Mouse (Mus musculus) gastrocnemius, postnatal 14 days (tissue): ENCODE measurements around the gene Nupl1. TPM values are rescaled to one million over a fixed set of nuclear protein-coding genes. Genes with fewer than 3 reads are reported as not detected.

Experiments used
- DNase-seq: peaks from one replicate; pipeline ENCODE4 v3.0.0; 2021; ENCODE audit warnings: mixed read lengths
- intact Hi-C: fragments of 180-260 bp; cut with DNase I; formaldehyde crosslinking; loops from one replicate; pipeline ENCODE4 v1.15.1; 2025; ENCODE audit warnings: low total_unique reads
- long read RNA-seq, 2 experiments: library from polyadenylated mRNA; stranded (forward); transcript quantifications; one replicate each; pipeline ENCODE4 v2.0.0; 2021
- total RNA-seq, 2 experiments: library from RNA; stranded (reverse); gene quantifications; 2 replicates each; pipeline ENCODE4 v1.2.3; 2021

The Nupl1 gene
- total RNA-seq, result under 1 TPM in 1 of 2 experiments, not detected in 1; 0.25 TPM
- long read RNA-seq, experiment 1, partial matches to known transcripts, result 3 of 3 reads
- long read RNA-seq, experiment 1, other reads (novel, unspliced or antisense), result 0 of 3 reads
- long read RNA-seq, experiment 2, partial matches to known transcripts, result 4 of 5 reads
- long read RNA-seq, experiment 2, other reads (novel, unspliced or antisense), result 1 of 5 reads

DNA sequence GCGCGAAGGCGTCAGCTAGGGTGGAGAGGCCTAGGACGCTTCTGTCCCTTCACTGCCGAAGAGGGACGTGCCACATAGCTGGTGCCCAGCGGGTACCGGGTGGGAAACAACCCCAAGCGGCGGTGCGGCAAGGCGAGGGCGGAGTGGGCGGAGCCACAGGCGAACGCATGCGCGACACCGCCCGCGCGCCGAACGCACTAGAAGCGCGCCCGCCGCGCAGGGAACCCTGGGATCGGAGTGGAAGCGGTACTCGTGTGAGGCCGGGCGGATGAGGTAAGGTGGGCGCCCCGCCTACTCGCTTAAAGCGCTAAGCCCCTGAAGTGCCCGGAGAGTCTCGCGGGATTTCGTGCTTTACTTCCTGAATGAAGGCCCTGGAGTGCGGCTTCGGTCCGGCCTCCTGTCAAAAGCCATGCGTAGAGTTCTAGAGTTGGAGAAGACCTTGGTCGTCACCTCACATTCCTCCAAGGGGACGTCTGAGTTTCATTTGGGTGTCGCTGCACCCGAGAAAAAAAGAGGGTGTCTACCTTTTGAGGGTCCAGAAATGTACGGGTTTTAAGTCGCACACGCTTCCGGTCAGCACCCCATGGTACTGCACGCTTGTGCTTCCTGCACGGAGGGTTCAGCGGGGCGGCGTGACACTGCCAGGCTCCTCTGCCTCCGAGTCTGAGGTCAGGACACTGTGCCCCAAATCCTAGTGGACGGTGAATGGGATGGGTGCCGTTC is at the start of gene Nupl1, which contains the start of gene Gm49336:
Nupl1 (minus strand) TSS at position 151 of the 723 bp plus-strand sequence.
Gm49336 (minus strand) TSS at position 227 of the 723 bp plus-strand sequence.
- intact Hi-C loops, result no loop called here
- peak; percentile 99 for DNase-seq

- no peak for DNase-seq
- intact Hi-C loops, result no loop called here
These were observed 49.8 kb upstream of the Nupl1 start for GRCm38 (mm10) chr14:60301024-60301423.

GRCm38 (mm10) chr14:60300224-60300991 is 49.2 kb upstream of the Nupl1 start:
- intact Hi-C loops, result no loop called here
- no peak for DNase-seq

DNA sequence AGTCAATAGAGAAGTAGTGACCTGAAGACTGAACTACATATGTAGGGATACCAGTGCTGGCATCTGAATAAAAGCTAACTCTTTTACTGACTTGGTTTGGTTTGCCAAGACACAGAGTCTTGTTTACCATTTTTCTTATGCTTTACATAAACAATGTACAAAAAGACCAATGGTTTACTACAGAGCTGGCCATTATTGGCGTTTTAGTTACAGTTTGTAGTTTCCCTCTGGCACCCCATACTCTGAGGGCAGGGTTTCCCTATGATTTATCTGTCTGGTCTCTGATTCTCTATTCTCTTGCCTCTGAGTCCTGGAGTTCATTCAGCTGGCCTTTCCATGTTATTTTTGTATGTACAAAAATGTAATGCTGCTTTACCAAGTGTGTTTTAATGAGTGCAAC is 44.3 kb upstream of the Nupl1 start:
- DNase-seq, result no peak
- intact Hi-C loops, result no loop called here

DNA sequence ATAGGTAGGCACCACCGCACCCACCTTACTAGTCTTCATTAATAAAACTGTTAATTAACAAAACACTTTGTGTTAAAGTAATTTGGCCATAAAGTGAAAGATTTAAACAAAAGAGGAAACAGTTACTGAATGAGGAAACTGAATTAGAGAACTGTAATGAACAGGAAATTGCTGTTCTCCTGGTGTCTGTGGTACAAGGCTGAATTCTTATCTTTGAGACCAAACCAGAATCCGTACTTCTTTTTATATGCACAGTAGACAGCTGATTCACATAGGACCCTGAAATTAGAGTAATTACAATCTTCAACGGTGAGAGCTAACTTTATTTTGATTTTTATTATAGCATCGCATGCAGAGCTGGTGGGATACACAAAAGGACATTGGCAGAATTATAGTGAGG is 39.1 kb upstream of the Nupl1 start:
- intact Hi-C loops, result no loop called here
- DNase-seq, result no peak

- intact Hi-C loops, result no loop called here
- DNase-seq, result no peak
These were observed 35.1 kb upstream of the Nupl1 start for GRCm38 (mm10) chr14:60286194-60286863.

DNA sequence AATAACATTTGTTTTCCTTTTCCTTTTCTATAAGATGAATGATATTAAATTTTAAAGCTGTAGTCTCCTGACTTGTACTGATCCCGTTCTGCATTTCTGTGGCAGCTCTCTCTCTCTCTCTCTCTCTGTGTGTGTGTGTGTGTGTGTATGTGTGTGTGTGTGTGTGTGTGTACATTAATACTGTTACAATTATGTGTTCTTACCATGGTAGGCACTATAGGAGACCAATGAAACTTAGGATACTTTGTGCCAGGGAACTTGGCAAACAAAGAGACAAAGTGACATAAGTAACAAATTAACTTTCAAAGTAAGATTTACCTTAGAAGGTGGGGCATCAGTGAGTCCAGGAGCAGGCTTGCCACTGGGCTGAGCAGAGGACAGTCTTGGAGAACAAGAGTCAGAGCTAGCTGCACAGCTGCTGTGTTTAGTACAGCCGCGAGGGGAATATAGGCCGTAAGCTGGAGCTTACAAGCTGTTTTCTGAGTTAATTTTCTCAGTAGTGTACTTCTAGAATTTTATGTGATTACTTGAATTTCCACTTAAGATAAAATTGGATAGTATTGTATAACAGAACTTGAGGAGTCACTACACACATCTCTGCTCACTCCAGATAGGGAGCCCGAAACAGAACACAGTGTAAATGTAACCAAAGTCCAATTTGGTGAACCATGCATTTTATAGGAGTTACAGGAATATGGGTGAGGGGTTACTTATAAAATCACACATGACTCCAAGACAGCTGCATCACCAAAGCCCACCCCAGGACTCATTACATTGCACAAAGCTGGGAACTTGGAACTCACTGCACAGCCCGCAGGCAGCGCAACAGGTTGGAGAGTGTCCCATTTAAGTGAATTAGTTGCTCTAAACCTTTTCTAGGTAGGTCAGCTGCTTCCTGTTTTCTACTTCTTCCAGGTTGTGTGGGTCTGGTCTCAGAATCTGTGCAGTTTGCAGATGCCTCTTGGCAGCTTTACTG is 24.4 kb upstream of the Nupl1 start:
- no peak for DNase-seq
- intact Hi-C loops, result no loop called here

- no peak for DNase-seq
- intact Hi-C loops, result loop anchor here (5.0 kb wide), 1 partner anchor 424 kb away; no protein-coding TSS in a partner anchor
These were observed 22.1 kb upstream of the Nupl1 start for GRCm38 (mm10) chr14:60273346-60273745.

GRCm38 (mm10) chr14:60269333-60269732 is 18.1 kb upstream of the Nupl1 start:
- intact Hi-C loops, result no loop called here

DNA sequence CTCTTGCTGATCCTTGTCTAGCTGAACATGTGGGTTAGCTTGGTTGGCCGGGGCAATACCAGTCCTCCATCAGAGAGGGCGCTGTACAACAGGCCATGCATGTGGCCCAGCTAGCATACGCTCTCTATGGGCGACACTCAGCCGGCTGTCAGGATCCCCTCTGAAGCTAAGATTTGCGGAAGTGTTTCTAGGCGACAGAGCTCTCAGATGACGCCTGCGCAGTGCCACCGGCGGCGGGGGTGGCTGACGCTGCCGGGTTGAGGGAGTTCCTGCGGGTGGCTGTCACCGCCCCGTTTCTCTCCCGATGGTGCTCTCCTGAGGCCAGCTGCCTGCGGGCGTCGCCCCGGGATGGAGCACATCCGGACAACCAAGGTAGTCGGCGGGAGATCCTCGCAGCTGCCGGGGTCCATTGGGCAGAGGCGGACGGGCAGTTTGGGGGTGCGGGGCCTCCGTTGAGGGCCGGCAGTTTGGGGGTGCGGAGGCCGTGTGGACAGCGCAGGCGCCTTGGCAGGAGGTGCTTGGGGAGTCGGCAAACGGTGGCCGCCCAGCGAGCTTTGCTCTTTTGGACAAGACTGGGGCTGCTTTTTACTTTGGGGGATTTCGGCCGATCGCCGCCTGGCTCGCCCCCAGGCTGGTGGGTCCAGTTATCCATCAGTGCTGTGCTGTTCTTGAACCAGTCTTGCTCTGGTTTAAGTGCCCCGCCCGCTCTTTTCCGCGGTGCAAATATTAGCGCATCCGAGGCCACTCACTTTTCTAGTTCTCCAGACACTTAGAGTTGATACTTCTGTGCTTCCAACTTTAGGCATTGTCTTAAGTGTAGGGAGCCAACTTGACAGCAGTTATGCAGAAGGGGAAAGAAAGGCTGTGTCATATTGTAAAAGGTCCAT is 14.0 kb upstream of the Nupl1 start, which contains the start of gene Mtmr6:
Mtmr6 (plus strand) TSS at position 239 of the 887 bp plus-strand sequence.
- intact Hi-C loops, result no loop called here

More at GRCm38 (mm10) chr14:60269333-60269732, 18.1 kb upstream of the Nupl1 start:
- no peak for DNase-seq

GRCm38 (mm10) chr14:60262316-60262715 is 11.1 kb upstream of the Nupl1 start:
- no peak for DNase-seq
- intact Hi-C loops, result no loop called here

More for the DNA sequence above, 14.0 kb upstream of the Nupl1 start, which contains the start of gene Mtmr6:
- peak; percentile 93 for DNase-seq

DNA sequence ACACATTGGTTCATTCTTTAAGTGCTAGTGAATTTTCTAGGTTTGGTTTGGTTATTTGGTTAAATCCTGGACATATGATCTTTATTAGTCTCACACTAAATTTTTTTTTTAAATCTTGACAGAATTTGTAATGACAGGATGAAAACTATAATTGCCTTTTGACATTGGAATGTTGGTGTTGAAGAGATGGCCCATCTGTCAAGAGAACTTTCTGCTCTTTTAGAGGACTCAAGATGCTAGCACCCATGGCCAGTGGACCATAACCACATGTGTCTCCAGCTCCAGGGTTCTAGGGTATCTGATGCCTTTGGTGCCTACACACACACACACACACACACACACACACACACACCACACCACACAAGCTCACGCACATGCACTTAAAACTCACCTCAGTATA is 6.6 kb upstream of the Nupl1 start:
- no peak for DNase-seq
- intact Hi-C loops, result no loop called here

DNA sequence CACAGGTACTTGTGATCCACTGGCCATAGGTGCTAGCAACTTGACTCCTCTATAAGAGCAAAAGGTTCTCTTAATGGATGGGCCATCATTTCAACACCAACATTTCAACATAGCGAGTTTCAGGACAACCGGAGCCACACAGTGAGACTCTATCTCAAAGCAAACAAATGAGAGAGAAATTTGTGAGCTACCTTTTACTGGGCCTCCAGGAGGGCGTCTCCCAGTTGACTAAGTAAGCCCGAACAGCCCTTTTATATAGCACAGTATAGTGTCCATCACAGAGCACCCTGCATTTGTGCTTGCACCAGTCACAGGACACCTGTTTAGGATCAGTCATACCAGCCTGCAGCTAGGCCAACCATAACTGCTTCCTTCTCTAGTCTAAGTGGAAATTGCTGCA is 5.9 kb upstream of the Nupl1 start:
- intact Hi-C loops, result no loop called here
- DNase-seq, result no peak

- DNase-seq, result no peak
- intact Hi-C loops, result no loop called here
These were observed 5.1 kb upstream of the Nupl1 start for GRCm38 (mm10) chr14:60256356-60256755.

DNA sequence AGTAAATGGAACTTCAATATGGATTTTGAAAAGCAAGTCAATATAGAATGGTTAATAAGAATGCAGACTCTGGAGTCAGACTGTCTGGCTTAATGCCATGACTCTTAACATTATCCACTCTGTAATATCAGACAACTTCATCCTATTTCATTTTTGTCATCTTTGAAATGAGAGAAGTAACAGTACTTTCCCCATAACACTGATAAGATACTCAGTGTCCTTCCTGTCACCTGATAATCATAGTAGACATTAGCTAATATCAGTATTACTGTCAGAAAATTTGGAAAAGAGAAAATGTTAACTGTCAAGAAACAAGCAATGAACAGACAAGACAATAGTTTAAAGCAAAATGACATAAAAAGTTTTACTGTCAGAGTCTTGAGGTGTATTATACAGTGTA is 3.5 kb upstream of the Nupl1 start:
- intact Hi-C loops, result no loop called here
- no peak for DNase-seq

GRCm38 (mm10) chr14:60253466-60253865 is 2.2 kb upstream of the Nupl1 start:
- no peak for DNase-seq
- intact Hi-C loops, result no loop called here
